Mouse (Mus musculus): ENCODE measurements around the gene Ube4a. TPM values are rescaled to one million over a fixed set of nuclear protein-coding genes. Genes with fewer than 3 reads are reported as not detected.

Ube4a gene
- polyA plus RNA-seq, 2 experiments: 7.6 to 11.6 TPM

DNA sequence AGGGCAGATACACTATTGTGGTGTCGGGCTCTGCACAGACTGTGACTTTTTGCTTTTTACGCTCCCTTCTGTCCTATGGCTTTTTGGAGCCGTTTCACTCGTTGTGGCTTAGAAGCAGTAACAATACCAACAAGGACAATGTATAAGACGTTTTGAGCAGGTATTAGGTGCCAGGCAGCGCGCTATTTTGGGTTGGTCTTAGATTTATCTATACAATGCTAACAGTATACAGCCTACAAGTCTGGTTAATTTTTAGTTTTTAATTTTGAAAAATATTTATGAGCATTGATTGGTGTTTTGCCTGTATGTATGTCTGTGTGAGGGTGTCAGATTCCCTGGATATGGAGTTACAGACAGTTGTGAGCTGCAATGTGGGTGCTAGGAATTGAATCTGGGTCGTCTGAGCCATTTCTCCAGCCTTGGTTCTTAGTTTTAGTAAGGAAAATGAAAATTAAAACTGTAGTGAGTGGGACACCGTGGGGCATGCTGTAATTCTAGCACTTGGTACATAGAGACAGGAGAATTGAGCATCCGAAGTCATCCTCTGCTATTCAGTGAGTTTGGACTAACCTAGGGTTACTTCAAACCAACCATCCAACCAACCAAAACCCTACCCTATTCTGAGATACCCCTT, 550 bp upstream of the Ube4a start:
- ATAC-seq (ENCODE audit: insufficient read depth) (peak; percentile 18; the same call in 1 of the 2 replicates), DNase-seq (ENCODE audit: low read depth in 3 of 3, low spot score in 3 of 3) (no peak)
- H3K9ac ChIP-seq (replicated peaks): peak overlapping the region; percentile 7; the same call in 1 of the 2 replicates
- peaks cover 13 to 17% of the 10 kb centered on the region in 2 experiments for H3K4me1 ChIP-seq (replicated peaks; ENCODE audit: control insufficient read depth in 2 of 2, insufficient read depth in 2 of 2, low read length in 1 of 2)
- peak overlapping the region; percentile 65 for H3K27ac ChIP-seq
- TF ChIP-seq CTCF (IDR thresholded peaks at IDR 0.05; ENCODE audit: low read depth) (no peak), EP300 (IDR thresholded peaks at IDR 0.05; ENCODE audit: low read depth) (no peak)
- WGBS (ENCODE audit: insufficient replicate concordance): 11% methylated on average over 10 of the region's 10 CpGs
- peak overlapping the region; percentile 91 for H3K4me2 ChIP-seq (ENCODE audit: low read depth)
- H3K4me3 ChIP-seq (ENCODE audit: insufficient read depth in 1 of 2, low read depth in 2 of 2, low read length in 2 of 2): peak overlapping the region; percentile 73 to 86
- H3K27me3 ChIP-seq (ENCODE audit: control insufficient read depth, insufficient read depth, low read length): no peaks in the 10 kb centered on the region
- H3K9me3 ChIP-seq (ENCODE audit: control insufficient read depth, low read length): no peaks in the 10 kb centered on the region
- H3K36me3 ChIP-seq (replicated peaks; ENCODE audit: control insufficient read depth, insufficient read depth, low read depth): no peaks in the 10 kb centered on the region; the same call in none of the 2 replicates

DNA sequence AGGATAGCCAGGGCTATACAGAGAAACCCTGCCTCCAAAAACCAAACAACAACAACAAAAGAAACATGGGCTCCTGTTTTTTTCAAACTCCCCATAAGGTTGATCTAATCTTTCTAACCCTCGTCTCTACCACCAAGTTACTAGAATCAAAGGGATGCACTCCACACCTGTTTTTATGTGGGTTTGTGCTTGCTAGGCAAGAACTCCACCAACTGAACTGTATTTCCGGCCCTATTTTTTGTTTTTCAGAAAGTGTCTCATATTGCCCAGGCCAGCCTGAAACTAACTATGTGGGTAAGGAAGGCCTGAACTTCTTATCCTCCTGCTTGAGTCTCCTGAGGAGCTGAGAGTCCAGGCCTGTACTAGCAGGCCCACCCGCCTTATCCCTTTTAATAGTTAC, 11.0 kb downstream of the Ube4a start:
- 74% methylated on average over 3 of the region's 3 CpGs for WGBS (ENCODE audit: insufficient replicate concordance)
- ATAC-seq (ENCODE audit: insufficient read depth): no peak
- no peaks in the 10 kb centered on the region; a peak in 1 of 4 replicates for H3K4me1 ChIP-seq (replicated peaks; ENCODE audit: control insufficient read depth in 2 of 2, insufficient read depth in 2 of 2, low read length in 1 of 2)
- no peak overlapping the region for H3K4me3 ChIP-seq (ENCODE audit: insufficient read depth in 1 of 2, low read depth in 2 of 2, low read length in 2 of 2)
- peaks cover 28% of the 10 kb centered on the region for H3K36me3 ChIP-seq (replicated peaks; ENCODE audit: control insufficient read depth, insufficient read depth, low read depth)
- H3K27me3 ChIP-seq (ENCODE audit: control insufficient read depth, insufficient read depth, low read length): no peaks in the 10 kb centered on the region
- no peak overlapping the region for H3K27ac ChIP-seq
- TF ChIP-seq CTCF (IDR thresholded peaks at IDR 0.05; ENCODE audit: low read depth) (no peak), EP300 (IDR thresholded peaks at IDR 0.05; ENCODE audit: low read depth) (no peak)
- H3K9ac ChIP-seq (replicated peaks): no peak overlapping the region
- no peaks in the 10 kb centered on the region for H3K9me3 ChIP-seq (ENCODE audit: control insufficient read depth, low read length)
- no peak overlapping the region for H3K4me2 ChIP-seq (ENCODE audit: low read depth)
- DNase-seq (ENCODE audit: low read depth in 3 of 3, low spot score in 3 of 3): no peak

DNA sequence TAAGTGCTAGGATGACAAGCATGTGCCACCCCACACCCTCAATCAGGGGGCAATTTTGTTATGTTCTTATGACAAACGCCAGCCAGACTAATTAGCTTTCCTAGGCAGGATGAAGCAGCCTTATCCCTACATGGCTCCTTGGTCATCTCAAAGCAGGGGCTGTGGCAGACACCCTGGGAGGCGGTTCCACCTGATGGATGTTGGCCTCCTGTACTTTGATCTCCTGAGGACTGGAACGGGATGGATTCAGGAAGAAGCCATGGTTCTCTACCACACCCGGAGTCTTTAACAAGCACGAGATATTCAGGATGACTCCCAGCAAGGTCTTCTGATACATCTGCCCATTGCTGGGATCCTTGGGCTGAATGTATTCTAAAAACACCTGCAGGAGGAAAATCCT, 17.6 kb downstream of the Ube4a start:
- H3K36me3 ChIP-seq (replicated peaks; ENCODE audit: control insufficient read depth, insufficient read depth, low read depth): peaks cover 29% of the 10 kb centered on the region

DNA sequence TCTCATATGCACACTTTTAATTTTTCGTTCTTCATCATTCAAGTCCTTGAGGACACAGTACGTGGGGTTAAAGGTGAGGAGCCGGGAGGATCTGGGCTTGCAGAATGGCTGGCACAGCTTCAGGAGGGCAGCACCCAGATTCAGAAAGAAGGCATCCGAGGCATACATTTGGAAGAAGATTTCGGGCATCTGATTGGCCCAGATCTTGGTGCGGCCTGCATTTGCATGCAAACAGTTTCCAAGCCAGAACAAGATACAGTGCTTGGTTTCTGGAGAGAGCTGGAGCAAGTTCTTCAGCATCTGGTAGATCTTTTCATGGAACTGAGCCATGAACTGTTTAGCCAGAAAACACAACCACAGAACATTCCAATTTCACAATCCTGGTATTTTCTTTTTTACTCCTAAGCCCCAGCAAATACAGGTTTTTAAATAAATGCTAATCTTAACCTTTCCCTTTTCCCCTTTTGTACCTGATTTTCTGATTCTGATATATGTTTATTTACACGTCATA, 19.2 kb downstream of the Ube4a start:
- H3K27ac ChIP-seq: no peak overlapping the region
- H3K9me3 ChIP-seq (ENCODE audit: control insufficient read depth, low read length): no peaks in the 10 kb centered on the region
- ATAC-seq (ENCODE audit: insufficient read depth) (no peak), DNase-seq (ENCODE audit: low read depth in 3 of 3, low spot score in 3 of 3) (no peak)
- no peak overlapping the region for H3K9ac ChIP-seq (replicated peaks)
- H3K4me3 ChIP-seq (ENCODE audit: insufficient read depth in 1 of 2, low read depth in 2 of 2, low read length in 2 of 2): no peak overlapping the region
- peaks cover 37% of the 10 kb centered on the region for H3K36me3 ChIP-seq (replicated peaks; ENCODE audit: control insufficient read depth, insufficient read depth, low read depth)
- 75% methylated on average over 7 of the region's 7 CpGs for WGBS (ENCODE audit: insufficient replicate concordance)
- H3K4me1 ChIP-seq (replicated peaks; ENCODE audit: control insufficient read depth in 2 of 2, insufficient read depth in 2 of 2, low read length in 1 of 2): no peaks in the 10 kb centered on the region
- H3K27me3 ChIP-seq (ENCODE audit: control insufficient read depth, insufficient read depth, low read length): no peaks in the 10 kb centered on the region
- TF ChIP-seq CTCF (IDR thresholded peaks at IDR 0.05; ENCODE audit: low read depth) (no peak), EP300 (IDR thresholded peaks at IDR 0.05; ENCODE audit: low read depth) (no peak)
- no peak overlapping the region for H3K4me2 ChIP-seq (ENCODE audit: low read depth)

More for the DNA sequence above, 17.6 kb downstream of the Ube4a start:
- H3K27me3 ChIP-seq (ENCODE audit: control insufficient read depth, insufficient read depth, low read length): no peaks in the 10 kb centered on the region
- ATAC-seq (ENCODE audit: insufficient read depth) (no peak), DNase-seq (ENCODE audit: low read depth in 3 of 3, low spot score in 3 of 3) (no peak)
- H3K4me2 ChIP-seq (ENCODE audit: low read depth): no peak overlapping the region
- WGBS (ENCODE audit: insufficient replicate concordance): 80% methylated on average over 5 of the region's 5 CpGs
- no peak overlapping the region for H3K9ac ChIP-seq (replicated peaks)
- no peaks in the 10 kb centered on the region for H3K4me1 ChIP-seq (replicated peaks; ENCODE audit: control insufficient read depth in 2 of 2, insufficient read depth in 2 of 2, low read length in 1 of 2)
- H3K9me3 ChIP-seq (ENCODE audit: control insufficient read depth, low read length): no peaks in the 10 kb centered on the region
- TF ChIP-seq CTCF (IDR thresholded peaks at IDR 0.05; ENCODE audit: low read depth): no peak
- TF ChIP-seq EP300 (IDR thresholded peaks at IDR 0.05; ENCODE audit: low read depth): no peak
- no peak overlapping the region for H3K4me3 ChIP-seq (ENCODE audit: insufficient read depth in 1 of 2, low read depth in 2 of 2, low read length in 2 of 2)
- no peak overlapping the region for H3K27ac ChIP-seq

DNA sequence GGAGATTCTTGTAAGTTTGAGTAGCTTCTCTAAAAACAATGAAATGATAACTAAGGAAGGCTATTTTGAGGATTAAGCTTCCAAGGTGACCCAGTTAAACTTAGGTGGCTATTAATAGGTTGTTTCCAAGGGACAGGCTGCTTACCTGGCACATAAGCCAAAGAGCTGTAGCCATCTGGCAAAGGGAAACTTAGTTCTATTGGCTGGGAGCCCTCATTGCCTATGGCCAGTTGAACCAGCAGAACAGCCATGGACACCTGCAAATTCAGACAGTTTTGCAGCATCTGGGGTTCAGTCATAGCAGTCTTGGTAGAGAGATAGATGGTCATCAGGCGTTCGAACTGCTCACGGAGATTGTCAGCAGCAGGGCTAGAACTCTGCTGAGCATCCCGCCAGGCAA, 23.0 kb downstream of the Ube4a start:
- Histone ChIP-seq H3K4me2 (ENCODE audit: low read depth) (no peak overlapping the region), H3K4me3 (ENCODE audit: insufficient read depth in 1 of 2, low read depth in 2 of 2, low read length in 2 of 2) (no peak overlapping the region), H3K27ac (no peak overlapping the region), H3K4me1 (replicated peaks; ENCODE audit: control insufficient read depth in 2 of 2, insufficient read depth in 2 of 2, low read length in 1 of 2) (no peaks in the 10 kb centered on the region), H3K9me3 (ENCODE audit: control insufficient read depth, low read length) (no peaks in the 10 kb centered on the region), H3K9ac (replicated peaks) (no peak overlapping the region), H3K27me3 (ENCODE audit: control insufficient read depth, insufficient read depth, low read length) (no peaks in the 10 kb centered on the region), H3K36me3 (replicated peaks; ENCODE audit: control insufficient read depth, insufficient read depth, low read depth) (peaks cover 26% of the 10 kb centered on the region)
- no peak for TF ChIP-seq EP300 (IDR thresholded peaks at IDR 0.05; ENCODE audit: low read depth)
- no peak for TF ChIP-seq CTCF (IDR thresholded peaks at IDR 0.05; ENCODE audit: low read depth)
- DNase-seq (ENCODE audit: low read depth in 3 of 3, low spot score in 3 of 3) (no peak), ATAC-seq (ENCODE audit: insufficient read depth) (no peak)
- WGBS (ENCODE audit: insufficient replicate concordance): 88% methylated on average over 4 of the region's 4 CpGs

All from liver, embryonic 14.5 days (tissue).